Mouse (Mus musculus): Measurements from ENCODE around the gene Egfl6. TPM values are rescaled to one million over a fixed set of nuclear protein-coding genes. Genes with fewer than 3 reads are reported as not detected.
A peak's percentile ranks its signal among the peaks of the same experiment; 100 is the strongest.
"Not testable (repeated sequence)": the region's sequence is repeated elsewhere in the genome, so short reads cannot be mapped to it uniquely, and the experiment has no call there.

Egfl6 gene
- total RNA-seq, 1 experiment from 2014 or later = 0.70 TPM

DNA sequence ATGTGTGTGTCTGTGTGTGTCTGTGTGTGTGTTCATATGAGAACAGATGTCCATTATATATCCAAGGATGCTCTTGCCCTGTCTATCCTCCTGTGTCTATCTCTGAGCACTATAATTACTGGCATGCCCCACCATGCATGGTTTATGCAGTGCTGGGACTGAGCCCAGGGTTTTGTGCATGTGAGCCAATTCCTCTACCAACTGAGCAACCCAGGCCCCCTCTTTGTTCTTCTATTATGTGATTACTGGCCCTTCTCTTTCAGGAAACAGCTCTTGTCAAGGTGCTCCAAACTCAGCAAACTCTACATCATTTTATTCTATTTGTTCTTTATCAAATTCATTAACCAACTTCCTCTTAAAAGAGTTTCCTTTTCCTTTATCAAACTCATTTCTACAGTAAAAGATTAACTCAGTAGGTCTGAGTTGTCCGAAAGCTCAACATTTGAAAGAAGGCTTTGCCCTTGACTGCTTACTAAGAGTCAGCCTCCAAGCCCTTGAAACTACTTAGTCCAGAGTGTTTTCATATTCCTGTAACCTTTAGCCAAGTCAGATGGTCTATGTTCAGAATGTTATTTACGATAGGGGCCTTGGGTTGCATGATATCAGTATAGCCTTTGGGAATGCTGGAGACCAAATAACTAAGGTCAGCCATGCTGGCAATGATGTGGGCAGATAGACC is 59.7 kb downstream of the Egfl6 start:
- no peak for ATAC-seq (ENCODE audit: extremely low read depth, insufficient number of reproducible peaks, low FRiP score, poor library complexity, severe bottlenecking)

DNA sequence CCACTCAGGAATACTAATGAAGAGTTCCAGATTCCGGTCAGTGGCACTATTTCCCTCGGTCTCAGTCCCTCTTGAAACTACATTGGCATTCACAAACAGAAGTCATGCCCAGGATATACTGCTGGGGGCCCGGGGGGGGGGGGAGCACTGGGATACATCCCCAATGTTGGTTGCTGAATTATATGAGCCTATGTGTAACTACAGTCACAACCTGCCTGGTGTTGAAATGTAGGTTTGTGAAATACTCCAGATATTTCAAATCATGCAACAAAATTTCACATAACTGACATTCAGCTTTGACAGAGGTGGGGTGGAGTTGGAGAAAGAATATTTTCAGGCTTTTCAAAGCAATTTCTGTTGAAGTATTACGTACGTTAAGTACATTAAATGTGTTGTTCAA is 64.7 kb downstream of the Egfl6 start:
- no peak for ATAC-seq (ENCODE audit: extremely low read depth, insufficient number of reproducible peaks, low FRiP score, poor library complexity, severe bottlenecking)

DNA sequence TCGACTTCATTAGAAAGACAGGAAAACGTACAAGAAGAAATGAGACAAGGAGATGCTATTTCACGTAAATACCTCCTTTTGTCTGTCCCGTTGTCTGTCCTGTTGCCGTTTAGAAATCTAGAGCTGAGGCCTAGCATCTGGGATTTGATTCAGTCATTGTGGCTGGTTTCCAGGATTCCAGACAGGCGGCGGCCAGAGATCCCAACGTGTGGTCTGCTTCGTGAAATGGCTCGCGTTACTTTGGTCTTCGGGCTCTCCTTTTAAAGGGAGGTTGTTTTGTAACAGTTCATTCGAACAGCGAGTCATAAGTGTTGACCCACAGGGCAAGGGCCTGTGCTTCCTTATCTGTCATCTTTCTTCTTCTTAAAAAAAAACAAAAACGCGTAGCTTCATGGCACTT is 67.2 kb downstream of the Egfl6 start, which contains the start of gene Tceanc:
Tceanc (minus strand) TSS at position 223 of the 400 bp plus-strand sequence.
- ATAC-seq (ENCODE audit: extremely low read depth, insufficient number of reproducible peaks, low FRiP score, poor library complexity, severe bottlenecking) = no peak

DNA sequence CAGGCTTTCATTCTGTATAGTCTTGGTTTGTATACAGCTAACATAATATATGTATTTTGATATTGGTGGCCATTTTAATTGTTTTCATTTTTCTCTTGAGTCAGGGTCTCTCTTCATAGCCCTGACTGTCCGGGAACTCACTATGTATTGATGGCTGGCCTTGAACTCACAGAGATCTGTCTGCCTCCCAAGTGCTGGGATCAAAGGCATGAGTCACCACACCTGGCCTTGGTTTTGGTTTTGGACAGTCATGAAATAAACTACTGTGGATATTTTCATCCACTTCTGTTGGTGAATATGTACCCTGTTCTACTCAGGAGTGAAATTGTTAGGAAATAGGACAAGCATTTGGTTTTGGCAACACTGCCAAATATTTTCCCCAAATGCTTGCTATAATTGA is 68.9 kb downstream of the Egfl6 start:
- no peak for ATAC-seq (ENCODE audit: extremely low read depth, insufficient number of reproducible peaks, low FRiP score, poor library complexity, severe bottlenecking)

DNA sequence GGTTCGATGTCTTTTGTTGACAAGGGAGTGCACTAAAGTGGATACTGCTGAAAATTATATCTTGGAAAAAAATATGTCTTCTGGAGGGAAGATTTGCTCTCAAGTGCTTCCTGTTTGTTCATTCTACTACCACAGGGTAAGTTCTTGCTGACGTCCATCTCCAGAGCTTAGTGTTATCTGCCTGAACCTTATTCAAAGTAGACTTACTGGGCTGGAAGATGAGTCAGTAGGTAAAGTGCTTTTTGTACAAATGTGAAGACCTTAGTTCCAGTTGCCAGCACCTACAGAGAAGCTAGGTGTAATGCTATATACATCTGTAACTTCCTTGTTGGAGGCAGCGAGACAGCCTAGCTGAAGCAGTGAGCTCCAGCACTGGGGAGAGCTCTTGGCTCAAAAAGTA is 69.6 kb downstream of the Egfl6 start:
- no peak for ATAC-seq (ENCODE audit: extremely low read depth, insufficient number of reproducible peaks, low FRiP score, poor library complexity, severe bottlenecking)

DNA sequence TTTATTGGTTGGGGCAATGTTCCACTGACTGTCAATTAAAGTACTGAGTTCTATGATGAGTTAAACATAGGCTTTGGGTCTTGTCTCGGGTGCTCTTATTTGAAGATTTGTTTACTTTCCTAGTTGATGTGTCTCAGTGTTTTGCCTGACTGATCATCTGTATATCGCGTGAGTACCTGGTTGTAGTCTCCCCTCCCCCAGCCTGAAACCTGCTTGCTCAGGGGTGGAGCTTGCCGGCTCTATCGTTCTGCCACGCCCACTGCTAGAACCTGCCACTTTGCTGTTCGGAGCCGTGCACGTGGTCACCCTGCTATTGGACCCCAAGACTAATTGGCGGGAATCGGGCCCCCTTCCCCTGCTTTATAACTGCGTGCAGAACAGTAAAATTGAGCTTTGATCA is 71.5 kb downstream of the Egfl6 start:
- not testable (repeated sequence) for ATAC-seq (ENCODE audit: extremely low read depth, insufficient number of reproducible peaks, low FRiP score, poor library complexity, severe bottlenecking)

DNA sequence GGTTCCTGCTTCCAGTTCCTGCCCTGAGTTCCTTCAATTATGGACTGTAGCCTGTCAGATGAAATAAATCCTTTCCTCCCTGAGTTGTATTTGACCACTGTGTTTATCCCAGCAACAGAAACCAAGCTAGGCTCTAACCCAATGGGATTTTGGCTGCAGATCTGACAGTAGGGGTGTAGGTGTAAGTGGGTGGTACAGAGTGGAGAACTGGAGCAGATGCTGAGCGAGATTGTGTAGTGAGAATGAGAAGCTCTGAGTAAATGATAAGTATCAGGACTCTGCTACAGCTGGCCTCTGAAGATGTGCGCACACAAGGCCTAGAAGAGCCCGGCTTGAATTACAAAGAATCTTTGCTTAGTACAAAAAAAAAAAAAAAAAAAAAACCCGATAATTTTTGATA is 73.4 kb downstream of the Egfl6 start:
- ATAC-seq (ENCODE audit: extremely low read depth, insufficient number of reproducible peaks, low FRiP score, poor library complexity, severe bottlenecking) = no peak

DNA sequence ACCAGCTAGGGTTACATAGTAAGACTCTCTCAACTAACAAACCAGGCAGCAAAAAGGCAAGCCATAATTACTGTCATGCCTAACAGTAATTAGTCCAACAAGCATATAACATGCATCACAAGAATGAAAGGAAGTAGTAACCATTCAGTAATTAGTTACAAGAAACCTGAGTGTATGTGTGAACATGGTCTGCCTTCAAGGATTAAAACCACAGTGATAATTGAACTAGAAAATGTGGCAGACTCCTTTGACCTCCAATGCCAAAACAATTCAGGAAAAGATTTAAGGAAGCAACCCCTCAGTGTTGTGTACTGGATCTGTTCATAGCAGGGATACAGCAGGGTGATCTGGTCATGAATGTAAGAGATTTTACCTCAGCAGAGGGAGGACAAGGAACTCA is 74.4 kb downstream of the Egfl6 start:
- no peak for ATAC-seq (ENCODE audit: extremely low read depth, insufficient number of reproducible peaks, low FRiP score, poor library complexity, severe bottlenecking)

DNA sequence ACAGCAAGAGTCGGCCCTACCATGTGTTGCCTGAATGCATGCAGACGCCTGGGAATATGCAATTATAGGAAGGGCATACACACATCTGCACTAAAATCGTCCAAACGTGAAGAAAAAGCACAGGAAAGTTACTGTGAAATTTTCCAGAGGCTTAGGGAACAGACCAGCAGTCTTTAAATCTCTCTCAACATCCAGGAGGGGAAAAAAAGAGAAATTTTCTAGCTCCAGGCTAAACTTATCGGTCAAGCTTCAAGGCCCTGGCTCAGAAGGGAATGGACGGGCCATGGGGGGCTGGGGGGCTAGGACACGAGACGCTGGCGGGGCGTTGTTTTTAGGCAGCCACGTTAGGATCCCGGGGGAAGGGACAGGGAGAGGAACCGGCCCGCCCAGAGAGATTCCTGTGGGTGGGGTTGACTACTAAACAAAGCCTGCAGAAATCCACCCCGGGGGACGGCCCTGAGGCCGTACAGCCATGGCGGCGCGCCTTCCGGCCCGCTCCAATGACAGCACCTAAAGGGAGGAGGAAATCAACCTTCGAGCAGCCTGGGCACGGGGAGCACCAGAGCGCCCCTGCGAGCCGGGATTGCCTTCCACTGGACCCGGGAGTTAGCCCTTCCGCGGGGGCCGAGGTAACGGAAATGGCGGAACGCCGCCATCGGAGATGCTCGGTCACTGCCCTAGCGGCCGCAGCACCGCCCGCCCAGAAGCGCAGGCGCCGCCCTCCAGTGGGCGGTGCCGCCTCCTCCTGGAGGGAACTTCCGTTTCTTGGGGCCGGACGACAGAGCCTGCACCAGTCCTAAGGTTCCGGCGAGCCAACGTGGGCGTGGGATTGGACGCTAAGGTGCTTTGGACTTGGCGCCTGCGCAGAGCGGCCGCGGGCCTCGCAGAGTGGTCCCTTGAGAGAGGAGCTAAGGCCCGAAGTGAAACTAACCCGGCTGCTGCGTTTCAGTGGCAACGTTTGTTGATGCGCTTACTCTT is 75.5 kb downstream of the Egfl6 start:
- ATAC-seq (ENCODE audit: extremely low read depth, insufficient number of reproducible peaks, low FRiP score, poor library complexity, severe bottlenecking) = peak; percentile 99

DNA sequence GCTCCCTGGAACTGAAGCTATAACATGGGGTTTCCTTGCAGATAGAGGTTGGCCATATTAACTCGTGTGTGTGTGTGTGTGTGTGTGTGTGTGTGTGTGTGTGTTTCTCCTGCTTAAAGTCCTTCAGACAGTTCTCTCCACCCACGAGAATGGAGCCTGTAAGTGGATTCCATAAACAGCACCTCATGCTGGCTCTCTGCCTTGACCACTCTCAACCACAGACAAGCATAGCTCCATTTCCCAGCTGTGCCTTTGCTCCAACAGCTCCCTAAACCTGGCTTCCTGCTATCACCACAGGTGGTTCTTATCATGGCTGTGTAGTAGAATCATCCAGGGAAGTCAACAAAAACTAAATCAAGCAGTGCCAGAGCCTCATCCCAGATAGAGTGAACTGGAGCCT is 81.1 kb downstream of the Egfl6 start:
- ATAC-seq (ENCODE audit: extremely low read depth, insufficient number of reproducible peaks, low FRiP score, poor library complexity, severe bottlenecking) = no peak

DNA sequence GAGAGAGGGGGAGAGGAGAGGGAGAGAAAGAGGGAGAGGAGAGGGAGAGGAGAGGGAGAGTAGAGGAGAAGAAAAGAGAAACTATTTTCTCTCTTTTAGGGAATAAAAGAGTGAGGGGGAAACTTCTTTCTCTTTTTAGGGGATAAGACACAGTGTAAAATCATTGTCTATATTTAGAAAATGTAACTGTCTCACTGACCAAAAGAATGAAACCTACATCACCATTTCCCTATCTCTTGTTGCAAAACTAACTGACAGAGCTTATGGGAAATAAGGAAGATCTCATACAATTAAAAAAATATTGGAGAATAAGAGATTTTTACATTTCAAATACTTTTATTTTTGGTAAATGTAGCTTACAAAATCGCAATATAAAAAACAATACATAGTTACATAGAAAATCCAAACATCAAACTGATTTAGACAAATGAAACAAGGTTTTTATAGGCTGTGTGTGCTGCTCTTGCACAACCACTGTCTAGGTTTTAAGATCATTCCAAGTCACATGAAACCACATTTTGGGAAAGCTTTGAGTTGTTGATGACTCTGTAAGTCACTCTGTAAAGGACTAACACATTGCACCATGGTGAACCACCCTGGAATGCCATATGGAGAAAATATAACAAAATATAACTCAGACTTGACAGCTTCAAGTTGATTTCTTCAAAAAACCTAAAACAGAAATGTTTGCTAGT is 85.9 kb downstream of the Egfl6 start:
- ATAC-seq (ENCODE audit: extremely low read depth, insufficient number of reproducible peaks, low FRiP score, poor library complexity, severe bottlenecking) = no peak

DNA sequence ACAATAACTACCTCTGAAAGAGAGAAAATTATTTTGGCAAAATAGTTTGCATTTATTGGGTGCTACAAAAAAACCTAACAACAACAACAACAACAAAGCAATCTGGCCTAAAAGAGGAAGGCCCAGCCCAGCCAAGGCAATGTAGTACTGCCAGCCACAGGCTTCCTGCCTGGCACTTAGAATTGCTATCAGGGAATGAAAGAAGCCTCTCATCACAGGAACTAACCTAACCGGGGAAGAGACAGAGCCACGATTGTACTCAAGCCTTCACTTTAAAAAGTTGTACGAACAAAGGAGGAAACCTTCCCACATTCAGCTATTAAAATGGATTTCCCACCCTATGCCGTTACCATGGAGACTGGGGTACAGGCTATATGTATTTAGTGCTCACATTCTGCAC is 87.7 kb downstream of the Egfl6 start:
- no peak for ATAC-seq (ENCODE audit: extremely low read depth, insufficient number of reproducible peaks, low FRiP score, poor library complexity, severe bottlenecking)

DNA sequence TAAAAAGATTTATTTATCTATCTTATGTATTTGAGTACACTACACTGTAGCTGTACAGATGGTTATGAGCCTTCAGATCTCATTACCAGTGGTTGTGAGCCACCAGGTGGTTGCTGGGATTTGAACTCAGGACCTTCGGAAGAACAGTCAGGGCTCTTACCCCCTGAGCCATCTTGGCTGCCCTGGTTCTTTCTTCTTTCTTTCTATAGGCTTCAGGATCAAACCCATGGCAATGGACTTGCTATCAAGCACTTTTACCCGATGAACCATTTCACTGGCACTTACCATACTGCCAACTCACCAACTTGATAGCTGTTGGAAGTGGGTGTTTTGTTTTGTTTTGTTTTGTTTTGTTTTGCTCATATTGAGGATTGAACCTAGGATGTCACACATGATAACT is 90.5 kb downstream of the Egfl6 start:
- ATAC-seq (ENCODE audit: extremely low read depth, insufficient number of reproducible peaks, low FRiP score, poor library complexity, severe bottlenecking) = no peak

DNA sequence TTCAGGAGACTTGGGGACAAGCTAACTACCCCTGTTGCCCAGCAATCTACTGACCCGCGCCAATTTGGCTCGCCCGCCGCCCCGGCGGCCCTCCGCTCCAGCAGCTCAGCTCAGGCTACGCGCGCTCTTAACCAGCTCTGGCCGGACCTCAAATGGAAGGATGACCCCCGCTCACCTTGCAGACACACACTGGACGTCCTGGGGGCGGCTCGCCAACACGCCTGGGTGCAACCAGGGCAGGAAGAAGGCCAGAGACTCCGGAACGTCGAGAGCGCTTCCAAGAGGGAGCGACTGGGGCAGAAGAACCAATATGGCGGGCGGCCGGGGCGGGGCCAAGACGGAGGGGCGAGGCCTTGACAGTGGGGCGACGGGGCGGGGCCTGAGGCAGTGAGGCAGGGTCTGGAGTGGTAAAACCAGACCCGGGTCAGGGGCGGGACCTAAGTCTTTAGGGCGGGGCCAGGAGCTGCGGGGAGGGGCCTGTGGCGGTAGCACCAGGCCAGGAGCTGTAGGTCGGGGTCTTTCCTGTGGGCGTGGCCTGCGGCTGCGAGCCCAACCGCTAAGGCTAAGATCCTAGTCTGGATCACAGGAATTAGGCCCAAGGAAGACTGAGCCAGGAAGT is 106.0 kb downstream of the Egfl6 start, which contains the start of gene Rab9:
Rab9 (minus strand) TSS at position 503 of the 619 bp plus-strand sequence.
- peak; percentile 99 for ATAC-seq (ENCODE audit: extremely low read depth, insufficient number of reproducible peaks, low FRiP score, poor library complexity, severe bottlenecking)

DNA sequence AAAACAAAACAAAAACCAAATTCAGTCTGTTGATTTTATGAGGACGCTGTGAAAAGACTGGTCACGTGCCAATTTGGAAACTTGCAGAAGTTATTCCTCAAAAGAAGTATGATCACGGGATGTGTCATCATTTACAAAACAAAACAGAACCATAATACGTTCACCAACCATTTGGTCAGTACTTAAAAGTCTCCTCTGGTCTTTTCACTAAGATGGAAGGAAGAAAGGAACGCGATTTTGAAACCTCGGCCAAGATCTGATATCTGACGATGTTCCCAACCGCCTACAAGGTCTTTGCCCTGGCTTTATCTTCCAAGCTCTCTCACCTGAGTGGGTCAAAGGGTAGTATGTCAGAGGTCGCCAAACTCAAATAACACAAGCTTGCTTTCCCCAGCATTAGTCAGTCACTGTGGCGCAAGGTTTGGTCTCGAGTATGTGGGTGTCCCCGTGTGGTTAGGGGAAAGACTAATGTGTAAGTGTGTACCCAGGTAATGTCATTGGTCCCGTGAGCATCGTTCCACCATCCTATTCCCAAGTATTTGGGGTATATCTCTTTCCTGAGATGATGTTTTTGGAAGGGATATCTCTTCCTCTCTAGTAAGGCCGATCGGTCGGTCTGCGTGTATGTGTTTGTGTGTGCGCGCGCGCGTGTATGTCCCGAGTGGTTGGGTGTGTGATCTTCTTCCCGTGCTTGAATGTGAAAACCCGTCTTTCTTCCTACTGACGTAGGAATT is 106.7 kb downstream of the Egfl6 start:
- 0 out of 2 replicates have a peak, but pooled peaks have one; percentile 23 for ATAC-seq (ENCODE audit: extremely low read depth, insufficient number of reproducible peaks, low FRiP score, poor library complexity, severe bottlenecking)

DNA sequence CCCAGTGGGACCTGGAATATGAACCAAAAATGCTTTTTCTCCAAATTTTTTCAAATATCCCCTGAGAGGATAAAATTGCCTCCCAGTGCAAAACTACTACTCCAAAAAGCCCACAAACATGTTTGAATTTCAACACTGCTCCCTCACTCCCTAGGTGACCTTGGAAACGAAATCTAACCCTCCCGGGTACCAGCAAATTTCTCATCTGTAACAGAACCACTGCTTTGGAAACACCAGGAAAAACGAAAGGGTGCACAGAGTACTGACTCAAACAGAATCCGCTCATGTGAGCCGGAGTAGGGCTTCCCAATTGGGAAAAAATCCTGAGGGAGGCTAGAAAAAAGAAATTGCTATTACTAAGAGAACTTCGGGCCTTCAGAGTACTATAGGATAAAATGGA is 108.1 kb downstream of the Egfl6 start:
- no peak for ATAC-seq (ENCODE audit: extremely low read depth, insufficient number of reproducible peaks, low FRiP score, poor library complexity, severe bottlenecking)

All from neutrophil, adult 5-6 weeks (primary cell).